Mouse (Mus musculus): ENCODE results near the gene Tssk1.
A peak's percentile ranks its signal among the peaks of the same experiment; 100 is the strongest.

Gene Tssk1

GRCm38 (mm10) chr16:17911052-17911595 lies 17.1 kb downstream of the Tssk1 start, which contains the start of gene Ess2:
Gene Ess2, minus strand, starts transcription at chr16:17911348.
- DNase-seq = peak; percentile 95

- no peak for DNase-seq
Measured at GRCm38 (mm10) chr16:17914307-17915249, 20.6 kb downstream of the Tssk1 start, which contains the start of gene Gsc2. Gene Gsc2, minus strand, starts transcription at chr16:17915059.

- DNase-seq = no peak
Measured at GRCm38 (mm10) chr16:17920586-17920985, 26.6 kb downstream of the Tssk1 start.

GRCm38 (mm10) chr16:17921325-17922162 lies 27.5 kb downstream of the Tssk1 start:
- peak; percentile 97 for DNase-seq

GRCm38 (mm10) chr16:17922163-17922538 lies 28.1 kb downstream of the Tssk1 start:
- DNase-seq = no peak

GRCm38 (mm10) chr16:17927351-17928082 lies 33.5 kb downstream of the Tssk1 start:
- peak; percentile 63 for DNase-seq

GRCm38 (mm10) chr16:17928087-17928580 lies 34.1 kb downstream of the Tssk1 start, which contains the start of gene Slc25a1:
Gene Slc25a1, minus strand, starts transcription at chr16:17928219.
- DNase-seq = peak; percentile 77

GRCm38 (mm10) chr16:17928627-17929104 lies 34.6 kb downstream of the Tssk1 start:
- peak; percentile 71 for DNase-seq

GRCm38 (mm10) chr16:17929211-17929610 lies 35.2 kb downstream of the Tssk1 start:
- DNase-seq = peak; percentile 50

GRCm38 (mm10) chr16:17929631-17930030 lies 35.6 kb downstream of the Tssk1 start:
- peak; percentile 45 for DNase-seq

GRCm38 (mm10) chr16:17931906-17932460 lies 38.0 kb downstream of the Tssk1 start:
- no peak for DNase-seq

- DNase-seq = no peak
Measured at GRCm38 (mm10) chr16:17933594-17934444, 39.8 kb downstream of the Tssk1 start.

- no peak for DNase-seq
Measured at GRCm38 (mm10) chr16:17934445-17934910, 40.5 kb downstream of the Tssk1 start.

- DNase-seq = no peak
Measured at GRCm38 (mm10) chr16:17936776-17937175, 42.8 kb downstream of the Tssk1 start.

- no peak for DNase-seq
Measured at GRCm38 (mm10) chr16:17938187-17938586, 44.2 kb downstream of the Tssk1 start.

- DNase-seq = peak; percentile 74
Measured at GRCm38 (mm10) chr16:17938821-17939220, 44.8 kb downstream of the Tssk1 start.

GRCm38 (mm10) chr16:17939255-17939751 lies 45.3 kb downstream of the Tssk1 start:
- DNase-seq = no peak

GRCm38 (mm10) chr16:17943466-17943865 lies 49.4 kb downstream of the Tssk1 start:
- no peak for DNase-seq

- DNase-seq = no peak
Measured at GRCm38 (mm10) chr16:17945081-17945831, 51.2 kb downstream of the Tssk1 start.
